Mouse (Mus musculus) heart, adult 2 months (tissue): ENCODE data around the gene Fhit.
A peak's percentile ranks its signal among the peaks of the same experiment; 100 is the strongest.

Source experiments
- CTCF ChIP-seq: fragments of 200-600 bp; IDR thresholded peaks from 2 replicates; pipeline ENCODE4 v1.8.1; 2022; ENCODE audit warnings: antibody characterized with exemption, mild to moderate bottlenecking, moderate library complexity
- EP300 ChIP-seq: fragments of 200-500 bp; IDR thresholded peaks from 2 replicates; pipeline ENCODE4 v1.6.1; 2011; ENCODE audit warnings: low read depth, low read length, control low read depth; ENCODE audit not compliant: insufficient read depth
- POLR2A ChIP-seq: fragments of 200-500 bp; IDR thresholded peaks from 2 replicates; pipeline ENCODE4 v1.6.1; 2011; ENCODE audit warnings: mild to moderate bottlenecking, low read depth, low read length, control low read depth; ENCODE audit not compliant: insufficient read depth

- TF ChIP-seq CTCF (peak; percentile 16; the same call in 1 of the 2 replicates), EP300 (no peak), POLR2A (no peak)
These were observed 1439.8 kb downstream of the Fhit start for GRCm38 (mm10) chr14:9721917-9722472.
